24 mouse cellular contexts compared by ENCODE assay signal in the genomic region with DNA sequence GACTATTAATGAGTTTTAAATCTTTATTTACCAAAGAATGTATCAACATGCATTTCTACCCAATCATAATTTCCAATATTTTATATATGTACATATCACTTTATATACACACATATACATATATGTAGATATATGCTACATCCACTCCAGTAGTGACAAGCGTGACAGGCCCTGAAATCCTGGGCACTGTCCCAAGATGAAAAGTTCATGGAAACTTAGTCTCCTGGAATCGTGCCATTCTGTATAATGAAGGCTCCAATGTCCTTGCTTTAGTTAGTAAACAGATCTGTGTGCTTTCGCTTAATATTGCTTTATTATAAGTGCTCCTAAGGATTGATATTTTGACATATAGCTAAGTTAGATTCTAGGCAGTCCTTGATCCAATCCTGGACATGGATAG.
"Had no signal": no experiment of that assay in that cellular context is flagged by ENCODE, and none has a peak within 500 bp of the region (broad histone marks: within the 10 kb centered on the region; RNA-seq: fewer than 3 reads in every experiment).

No protein-coding gene starts in this region.

- H3K4me3 ChIP-seq: kidney, embryonic 15.5 days; limb, embryonic 12.5 days; limb, embryonic 15.5 days; lung, embryonic 15.5 days; neural tube, embryonic 12.5 days; neural tube, embryonic 15.5 days had no signal

- H3K4me2 ChIP-seq: kidney, embryonic 15.5 days; limb, embryonic 12.5 days; limb, embryonic 15.5 days; liver, embryonic 11.5 days; lung, embryonic 15.5 days; midbrain, embryonic 11.5 days; neural tube, embryonic 12.5 days; neural tube, embryonic 15.5 days had no signal

- H3K36me3 ChIP-seq: kidney, embryonic 15.5 days; limb, embryonic 12.5 days; limb, embryonic 15.5 days; lung, embryonic 15.5 days; neural tube, embryonic 12.5 days; neural tube, embryonic 15.5 days had no signal

- H3K27me3 ChIP-seq: kidney, embryonic 15.5 days; limb, embryonic 12.5 days; limb, embryonic 15.5 days; lung, embryonic 15.5 days; neural tube, embryonic 12.5 days; neural tube, embryonic 15.5 days had no signal

- H3K27ac ChIP-seq: kidney, embryonic 15.5 days; limb, embryonic 12.5 days; limb, embryonic 15.5 days; liver, embryonic 14.5 days; lung, embryonic 15.5 days; neural tube, embryonic 12.5 days; neural tube, embryonic 15.5 days; stomach, postnatal 0 days had no signal

- DNase-seq: kidney, adult 8-10 months; kidney, postnatal 10 days; kidney, postnatal 36 days; left cerebral cortex, postnatal 4 days; liver, postnatal 0 days; lung, postnatal 10 days; lung, postnatal 4 days; midbrain, embryonic 14.5 days; right cerebral cortex, adult 18-20 months; right cerebral cortex, postnatal 14 days; right cerebral cortex, postnatal 4 days; thymus, adult 2 months; thymus, postnatal 14 days; thymus, postnatal 4 days had no signal

- H3K9me3 ChIP-seq: kidney, embryonic 15.5 days; limb, embryonic 12.5 days; limb, embryonic 15.5 days; lung, embryonic 15.5 days; neural tube, embryonic 12.5 days; neural tube, embryonic 15.5 days had no signal

- ATAC-seq: liver, postnatal 0 days had no signal

- H3K4me1 ChIP-seq: kidney, embryonic 15.5 days; limb, embryonic 12.5 days; limb, embryonic 15.5 days; lung, embryonic 15.5 days; neural tube, embryonic 12.5 days; neural tube, embryonic 15.5 days had no signal

- H3K9ac ChIP-seq: kidney, embryonic 15.5 days; limb, embryonic 12.5 days; limb, embryonic 15.5 days; liver, embryonic 14.5 days; liver, postnatal 0 days; lung, embryonic 15.5 days; neural tube, embryonic 12.5 days; neural tube, embryonic 15.5 days had no signal
